Mouse (Mus musculus): ENCODE results near the gene Gfpt2. TPM values are rescaled to one million over a fixed set of nuclear protein-coding genes. Genes with fewer than 3 reads are reported as not detected.

The Gfpt2 gene
- polyA plus RNA-seq, 1 experiment from 2014 or later, result 10.9 TPM

DNA sequence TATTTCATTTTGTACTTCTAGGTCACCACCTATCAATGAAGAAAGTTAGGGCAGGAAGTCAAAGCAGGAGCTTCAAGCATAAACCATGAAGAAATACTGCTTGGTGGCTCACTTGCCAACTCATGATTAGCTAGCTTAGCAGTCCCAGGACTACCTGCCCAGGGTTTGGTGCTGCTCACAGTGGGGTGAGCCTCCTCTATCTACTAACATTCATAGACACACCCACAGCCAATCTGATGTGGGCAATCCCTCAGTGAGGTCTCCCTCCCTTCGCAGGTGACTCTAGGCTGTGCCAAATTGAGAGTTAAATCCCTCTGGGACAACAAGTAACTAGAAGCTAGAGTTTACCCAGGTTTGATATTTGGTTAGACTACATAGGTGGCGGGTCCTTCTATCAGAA, 28.4 kb downstream of the Gfpt2 start:
- ATAC-seq (ENCODE audit: insufficient read depth, low FRiP score, low TSS enrichment) (no peak), DNase-seq (ENCODE audit: low spot score) (no peak)
- H3K4me3 ChIP-seq (ENCODE audit: low read depth, low read length), result no peak overlapping the region
- H3K36me3 ChIP-seq (ENCODE audit: control insufficient read depth, insufficient read depth, low read length), result peaks cover 3% of the 10 kb centered on the region; the same call in 1 of the 2 replicates
- H3K4me2 ChIP-seq (ENCODE audit: low read depth), result no peak overlapping the region
- H3K9ac ChIP-seq (ENCODE audit: low read length), result no peak overlapping the region
- no peaks in the 10 kb centered on the region for H3K9me3 ChIP-seq (ENCODE audit: control insufficient read depth, low read length)
- no peaks in the 10 kb centered on the region for H3K4me1 ChIP-seq (ENCODE audit: control insufficient read depth, insufficient read depth, low read length)
- WGBS, result 97% methylated on average over 2 of the region's 2 CpGs
- no peak overlapping the region for H3K27ac ChIP-seq (ENCODE audit: low read depth, low read length)
- no peaks in the 10 kb centered on the region for H3K27me3 ChIP-seq (ENCODE audit: control insufficient read depth, insufficient read depth, low read length)

DNA sequence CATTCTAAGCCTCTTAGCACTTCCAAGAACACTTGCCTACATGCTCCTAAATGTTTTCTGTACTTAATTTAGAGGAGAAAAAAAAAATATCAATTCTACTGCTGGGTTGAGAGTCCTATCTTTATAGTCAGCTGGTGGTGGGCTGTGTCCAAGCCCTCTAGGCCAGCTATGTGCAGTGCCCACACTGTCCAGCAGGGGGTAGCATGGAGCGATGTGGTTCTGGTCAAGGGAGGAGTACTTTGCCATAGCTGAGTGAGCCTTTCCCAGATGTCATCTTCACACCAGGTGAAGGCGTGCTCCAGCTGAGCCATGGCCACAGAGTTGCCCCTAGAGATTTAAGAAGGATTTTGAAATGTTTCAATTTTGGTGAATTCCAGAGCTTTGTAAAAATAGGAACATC, 30.9 kb downstream of the Gfpt2 start:
- H3K9ac ChIP-seq (ENCODE audit: low read length), result no peak overlapping the region
- H3K4me1 ChIP-seq (ENCODE audit: control insufficient read depth, insufficient read depth, low read length), result no peaks in the 10 kb centered on the region
- WGBS, result 45% methylated on average over 2 of the region's 2 CpGs
- no peak overlapping the region for H3K4me3 ChIP-seq (ENCODE audit: low read depth, low read length)
- H3K9me3 ChIP-seq (ENCODE audit: control insufficient read depth, low read length), result no peaks in the 10 kb centered on the region
- H3K27ac ChIP-seq (ENCODE audit: low read depth, low read length), result no peak overlapping the region
- ATAC-seq (ENCODE audit: insufficient read depth, low FRiP score, low TSS enrichment) (no peak), DNase-seq (ENCODE audit: low spot score) (peak; percentile 69)
- H3K4me2 ChIP-seq (ENCODE audit: low read depth), result no peak overlapping the region
- H3K36me3 ChIP-seq (ENCODE audit: control insufficient read depth, insufficient read depth, low read length), result peaks cover 3% of the 10 kb centered on the region; the same call in 1 of the 2 replicates
- no peaks in the 10 kb centered on the region for H3K27me3 ChIP-seq (ENCODE audit: control insufficient read depth, insufficient read depth, low read length)

DNA sequence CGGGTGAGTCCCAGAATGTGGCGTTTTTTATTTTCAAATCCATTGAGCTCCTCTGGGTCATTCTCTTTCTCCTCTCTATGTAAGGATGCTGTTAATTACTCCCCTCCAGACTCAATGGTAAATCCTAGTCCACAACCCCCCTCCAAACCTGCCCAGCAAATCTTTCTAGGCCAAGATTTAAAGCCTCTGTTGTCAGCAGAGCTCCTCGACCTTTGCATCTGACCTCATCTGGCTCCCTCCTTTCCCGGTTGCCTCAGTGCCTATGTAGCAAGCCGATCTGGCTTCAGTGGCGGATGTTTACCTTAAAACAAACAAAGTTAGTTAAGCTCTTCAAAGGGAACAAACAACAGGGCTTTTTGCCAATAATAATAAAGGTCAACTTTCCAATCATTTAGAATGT, 33.3 kb downstream of the Gfpt2 start:
- H3K9me3 ChIP-seq (ENCODE audit: control insufficient read depth, low read length), result no peaks in the 10 kb centered on the region
- H3K36me3 ChIP-seq (ENCODE audit: control insufficient read depth, insufficient read depth, low read length), result peaks cover 3% of the 10 kb centered on the region; the same call in 1 of the 2 replicates
- H3K27ac ChIP-seq (ENCODE audit: low read depth, low read length), result no peak overlapping the region
- no peak overlapping the region for H3K4me2 ChIP-seq (ENCODE audit: low read depth)
- H3K27me3 ChIP-seq (ENCODE audit: control insufficient read depth, insufficient read depth, low read length), result no peaks in the 10 kb centered on the region
- H3K4me1 ChIP-seq (ENCODE audit: control insufficient read depth, insufficient read depth, low read length), result no peaks in the 10 kb centered on the region
- no peak overlapping the region for H3K4me3 ChIP-seq (ENCODE audit: low read depth, low read length)
- no peak overlapping the region for H3K9ac ChIP-seq (ENCODE audit: low read length)
- DNase-seq (ENCODE audit: low spot score), result no peak
- no peak for ATAC-seq (ENCODE audit: insufficient read depth, low FRiP score, low TSS enrichment)
- WGBS, result 29% methylated on average over 6 of the region's 6 CpGs

DNA sequence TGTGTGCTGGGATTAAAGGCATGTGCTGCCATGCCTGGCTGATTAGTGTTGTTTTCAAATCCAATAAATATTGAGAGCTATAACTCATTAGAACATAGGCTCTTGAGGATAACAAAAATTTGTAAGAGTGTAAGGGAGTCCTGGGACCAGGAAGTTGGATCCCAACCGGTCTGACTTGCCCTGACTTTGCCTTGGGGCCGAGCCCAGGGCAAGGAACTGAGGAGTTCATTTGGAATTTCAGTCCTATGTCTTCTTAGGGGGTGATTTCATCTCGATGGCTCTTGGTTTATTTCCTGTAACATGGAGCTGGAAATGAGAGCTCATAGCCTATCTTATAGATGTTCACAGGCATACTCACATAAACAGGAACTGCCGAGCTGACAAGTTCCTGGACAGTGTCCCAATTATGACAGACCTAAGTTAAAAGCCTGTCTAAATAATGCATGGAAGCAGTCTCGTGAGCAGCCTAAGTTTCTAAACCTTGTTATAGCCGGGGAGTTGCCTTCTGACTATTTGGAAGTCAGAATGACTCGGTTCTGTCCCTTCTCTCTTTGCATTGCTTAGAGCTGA, 35.3 kb downstream of the Gfpt2 start:
- Histone ChIP-seq H3K9ac (ENCODE audit: low read length) (no peak overlapping the region), H3K27ac (ENCODE audit: low read depth, low read length) (no peak overlapping the region), H3K4me3 (ENCODE audit: low read depth, low read length) (no peak overlapping the region), H3K36me3 (ENCODE audit: control insufficient read depth, insufficient read depth, low read length) (peaks cover 2% of the 10 kb centered on the region), H3K4me2 (ENCODE audit: low read depth) (no peak overlapping the region), H3K4me1 (ENCODE audit: control insufficient read depth, insufficient read depth, low read length) (no peaks in the 10 kb centered on the region), H3K27me3 (ENCODE audit: control insufficient read depth, insufficient read depth, low read length) (no peaks in the 10 kb centered on the region), H3K9me3 (ENCODE audit: control insufficient read depth, low read length) (no peaks in the 10 kb centered on the region)
- no peak for ATAC-seq (ENCODE audit: insufficient read depth, low FRiP score, low TSS enrichment)
- no peak for DNase-seq (ENCODE audit: low spot score)
- 86% methylated on average over 7 of the region's 7 CpGs for WGBS

DNA sequence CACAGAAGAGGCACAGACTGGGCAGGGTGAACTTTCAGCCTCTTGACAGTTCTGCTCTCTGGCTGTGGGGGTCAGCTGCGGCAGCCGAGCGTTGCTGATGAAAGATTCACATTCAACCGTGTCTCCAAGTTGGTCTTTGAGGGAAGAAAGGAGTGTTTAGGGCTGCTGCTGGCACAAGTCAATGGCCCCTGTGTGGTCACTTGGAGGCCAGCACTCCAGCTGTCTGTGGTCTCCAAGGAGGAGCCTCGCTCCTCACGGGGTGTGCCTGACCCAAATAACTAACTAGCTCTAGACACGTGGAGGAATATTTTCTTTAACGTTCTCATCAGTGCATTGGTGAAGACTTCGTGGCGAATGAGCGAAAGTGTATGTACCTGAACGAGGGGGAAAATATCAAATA, 38.0 kb downstream of the Gfpt2 start:
- ATAC-seq (ENCODE audit: insufficient read depth, low FRiP score, low TSS enrichment) (no peak), DNase-seq (ENCODE audit: low spot score) (no peak)
- Histone ChIP-seq H3K36me3 (ENCODE audit: control insufficient read depth, insufficient read depth, low read length) (peaks cover 2% of the 10 kb centered on the region; the same call in 1 of the 2 replicates), H3K9ac (ENCODE audit: low read length) (no peak overlapping the region), H3K27me3 (ENCODE audit: control insufficient read depth, insufficient read depth, low read length) (no peaks in the 10 kb centered on the region), H3K27ac (ENCODE audit: low read depth, low read length) (no peak overlapping the region), H3K4me2 (ENCODE audit: low read depth) (no peak overlapping the region), H3K4me3 (ENCODE audit: low read depth, low read length) (no peak overlapping the region), H3K4me1 (ENCODE audit: control insufficient read depth, insufficient read depth, low read length) (no peaks in the 10 kb centered on the region), H3K9me3 (ENCODE audit: control insufficient read depth, low read length) (no peaks in the 10 kb centered on the region)
- WGBS, result 86% methylated on average over 12 of the region's 12 CpGs

DNA sequence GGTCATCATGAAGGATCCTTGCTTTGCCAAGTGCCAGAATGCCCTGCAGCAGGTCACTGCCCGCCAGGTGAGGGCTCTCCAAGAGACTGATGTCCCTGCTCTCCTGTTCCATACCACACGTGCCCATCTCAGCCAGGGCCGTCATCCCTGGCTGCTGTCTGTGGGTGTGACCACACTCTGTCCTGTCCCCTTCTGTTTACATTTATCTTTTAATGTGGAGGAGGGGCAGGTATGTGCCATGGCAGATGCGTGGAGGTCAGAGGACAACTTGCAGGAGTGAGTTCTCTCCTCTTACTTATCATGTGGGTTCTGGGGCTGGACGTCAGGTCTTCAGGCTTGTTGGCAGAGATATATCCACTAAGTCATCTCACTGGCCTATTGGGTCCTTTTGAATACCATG, 39.0 kb downstream of the Gfpt2 start:
- no peaks in the 10 kb centered on the region for H3K27me3 ChIP-seq (ENCODE audit: control insufficient read depth, insufficient read depth, low read length)
- no peaks in the 10 kb centered on the region for H3K4me1 ChIP-seq (ENCODE audit: control insufficient read depth, insufficient read depth, low read length)
- H3K9ac ChIP-seq (ENCODE audit: low read length), result no peak overlapping the region
- WGBS, result 95% methylated on average over 5 of the region's 5 CpGs
- no peak for DNase-seq (ENCODE audit: low spot score)
- H3K4me3 ChIP-seq (ENCODE audit: low read depth, low read length), result no peak overlapping the region
- peaks cover 2% of the 10 kb centered on the region; the same call in 1 of the 2 replicates for H3K36me3 ChIP-seq (ENCODE audit: control insufficient read depth, insufficient read depth, low read length)
- H3K9me3 ChIP-seq (ENCODE audit: control insufficient read depth, low read length), result no peaks in the 10 kb centered on the region
- no peak for ATAC-seq (ENCODE audit: insufficient read depth, low FRiP score, low TSS enrichment)
- no peak overlapping the region for H3K4me2 ChIP-seq (ENCODE audit: low read depth)
- H3K27ac ChIP-seq (ENCODE audit: low read depth, low read length), result no peak overlapping the region

DNA sequence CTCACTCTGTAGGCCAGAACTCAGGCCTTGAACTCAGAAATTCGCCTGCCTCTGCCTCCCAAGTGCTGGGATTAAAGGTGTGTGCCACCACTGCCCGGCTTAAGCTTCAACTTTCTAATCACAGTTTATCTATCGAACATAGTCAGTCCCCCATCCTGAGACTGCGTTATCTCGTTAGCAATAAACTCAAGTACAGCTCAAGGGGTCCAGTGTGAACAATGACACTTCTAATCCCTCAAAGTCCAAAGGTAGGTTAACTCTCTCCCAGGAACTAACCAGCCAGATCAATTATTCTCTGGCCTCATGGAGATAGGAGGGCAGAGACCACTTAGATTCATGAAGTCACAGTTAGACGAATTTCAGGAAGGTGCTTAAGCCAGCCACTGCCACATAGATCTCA, 40.3 kb downstream of the Gfpt2 start:
- Histone ChIP-seq H3K9me3 (ENCODE audit: control insufficient read depth, low read length) (no peaks in the 10 kb centered on the region), H3K36me3 (ENCODE audit: control insufficient read depth, insufficient read depth, low read length) (peaks cover 2% of the 10 kb centered on the region; the same call in 1 of the 2 replicates), H3K27ac (ENCODE audit: low read depth, low read length) (no peak overlapping the region), H3K4me3 (ENCODE audit: low read depth, low read length) (no peak overlapping the region), H3K27me3 (ENCODE audit: control insufficient read depth, insufficient read depth, low read length) (no peaks in the 10 kb centered on the region), H3K4me2 (ENCODE audit: low read depth) (no peak overlapping the region), H3K4me1 (ENCODE audit: control insufficient read depth, insufficient read depth, low read length) (no peaks in the 10 kb centered on the region), H3K9ac (ENCODE audit: low read length) (no peak overlapping the region)
- WGBS, result 91% methylated on average over 6 of the region's 6 CpGs
- no peak for ATAC-seq (ENCODE audit: insufficient read depth, low FRiP score, low TSS enrichment)
- DNase-seq (ENCODE audit: low spot score), result no peak

DNA sequence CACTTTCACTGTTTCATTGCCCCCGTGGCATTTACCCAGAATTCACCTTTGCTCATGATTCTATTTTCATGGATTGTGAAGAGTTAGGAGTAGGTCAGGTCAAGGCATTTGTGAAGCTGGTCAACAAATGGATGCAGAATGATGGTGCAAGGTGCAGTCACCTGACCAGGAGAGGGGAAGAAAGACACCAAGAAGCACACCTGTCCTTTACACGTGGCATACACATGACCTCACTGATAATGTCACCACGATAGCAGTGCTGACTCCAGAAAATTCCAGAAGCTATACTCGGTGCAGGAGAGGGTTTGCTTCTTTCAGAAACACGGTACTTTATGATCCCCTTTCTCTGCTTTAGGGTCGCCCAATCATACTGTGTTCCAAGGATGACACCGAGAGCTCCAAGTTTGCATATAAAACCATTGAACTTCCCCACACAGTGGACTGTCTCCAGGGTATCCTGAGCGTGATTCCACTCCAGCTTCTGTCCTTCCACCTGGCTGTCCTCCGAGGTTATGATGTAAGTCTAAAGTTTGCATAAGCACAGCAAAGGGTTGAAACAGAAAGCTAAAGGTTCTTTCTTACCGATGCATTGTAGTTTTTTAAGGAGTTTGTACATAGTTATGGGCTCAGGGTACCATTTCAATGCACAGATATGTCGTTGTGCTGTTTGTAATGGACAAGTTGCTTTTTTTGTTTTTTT, 41.4 kb downstream of the Gfpt2 start:
- Histone ChIP-seq H3K36me3 (ENCODE audit: control insufficient read depth, insufficient read depth, low read length) (peaks cover 2% of the 10 kb centered on the region; the same call in 1 of the 2 replicates), H3K9me3 (ENCODE audit: control insufficient read depth, low read length) (no peaks in the 10 kb centered on the region), H3K4me3 (ENCODE audit: low read depth, low read length) (no peak overlapping the region), H3K9ac (ENCODE audit: low read length) (no peak overlapping the region), H3K27ac (ENCODE audit: low read depth, low read length) (no peak overlapping the region), H3K4me1 (ENCODE audit: control insufficient read depth, insufficient read depth, low read length) (no peaks in the 10 kb centered on the region), H3K4me2 (ENCODE audit: low read depth) (no peak overlapping the region), H3K27me3 (ENCODE audit: control insufficient read depth, insufficient read depth, low read length) (no peaks in the 10 kb centered on the region)
- ATAC-seq (ENCODE audit: insufficient read depth, low FRiP score, low TSS enrichment), result no peak
- WGBS, result 94% methylated on average over 11 of the region's 11 CpGs
- DNase-seq (ENCODE audit: low spot score), result no peak
